Mouse (Mus musculus): ENCODE measurements at regions not wholly inside any gene's neighbourhood (a gene's known extent, or its start where the extent isn't known, plus 50 kb on each side); places are given as distances from the start of the nearest gene placed in this dataset.

GRCm38 (mm10) chr2:173442056-173442455, 80.3 kb upstream of the 1700021F07Rik start:
- TF ChIP-seq CTCF (IDR thresholded peaks at IDR 0.05; ENCODE audit: low read depth) = no peak
- TF ChIP-seq EP300 (optimal IDR thresholded peaks at IDR 0.05) = no peak

All from stomach, postnatal 0 days (tissue).